Mouse (Mus musculus) cerebellum, postnatal 36 days (tissue): ENCODE data around the gene Olfr47.
"Not testable (repeated sequence)": the region's sequence is repeated elsewhere in the genome, so short reads cannot be mapped to it uniquely, and the experiment has no call there.

Experiments used
- DNase-seq, 2 experiments: peaks; one replicate each; pipeline ENCODE4 v3.0.0; 2021 to 2022; ENCODE audit warnings: mixed read lengths in 2 of 2

Gene Olfr47

DNA sequence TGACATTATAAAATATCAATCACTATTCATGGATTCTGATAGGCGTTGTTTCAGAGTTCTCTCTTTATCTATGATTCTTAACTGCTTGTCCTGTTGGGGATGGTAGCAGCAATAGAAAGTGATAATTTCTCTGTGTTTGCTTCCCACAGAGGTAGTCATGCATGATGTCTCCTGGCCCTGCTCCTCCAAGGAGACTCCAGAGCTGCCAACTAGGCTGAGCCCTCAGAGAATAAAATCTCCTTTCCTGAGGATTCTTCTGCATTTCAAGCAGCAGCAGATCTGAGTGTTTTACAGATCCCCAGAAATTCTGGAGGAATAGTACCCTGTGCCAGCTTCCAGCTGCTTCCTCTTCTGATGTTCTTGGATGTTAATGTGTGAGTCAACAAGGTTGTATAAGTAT, at the start of gene Olfr47:
Olfr47 (plus strand) TSS at position 275 of the 400 bp plus-strand sequence.
- DNase-seq: not testable (repeated sequence)

DNA sequence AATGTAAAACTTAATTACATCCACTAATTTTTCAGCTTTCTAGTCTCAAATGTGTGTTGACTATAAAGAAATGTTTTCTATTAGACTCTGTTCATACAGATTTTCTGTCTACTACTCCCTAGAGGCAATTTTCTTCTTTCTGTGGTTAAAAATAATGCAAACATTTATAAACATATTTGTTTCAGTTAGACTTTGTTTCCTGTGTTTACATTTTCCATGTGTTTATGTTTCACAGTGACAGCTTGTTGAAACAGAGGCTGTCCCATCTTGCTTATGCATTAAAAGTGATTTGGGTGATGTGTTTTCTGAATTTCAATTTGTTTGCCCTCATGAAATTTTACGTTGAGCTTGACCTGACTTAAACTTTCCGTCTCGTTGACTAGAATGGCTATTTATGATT, 40.3 kb upstream of the Olfr47 start:
- DNase-seq: no peak

DNA sequence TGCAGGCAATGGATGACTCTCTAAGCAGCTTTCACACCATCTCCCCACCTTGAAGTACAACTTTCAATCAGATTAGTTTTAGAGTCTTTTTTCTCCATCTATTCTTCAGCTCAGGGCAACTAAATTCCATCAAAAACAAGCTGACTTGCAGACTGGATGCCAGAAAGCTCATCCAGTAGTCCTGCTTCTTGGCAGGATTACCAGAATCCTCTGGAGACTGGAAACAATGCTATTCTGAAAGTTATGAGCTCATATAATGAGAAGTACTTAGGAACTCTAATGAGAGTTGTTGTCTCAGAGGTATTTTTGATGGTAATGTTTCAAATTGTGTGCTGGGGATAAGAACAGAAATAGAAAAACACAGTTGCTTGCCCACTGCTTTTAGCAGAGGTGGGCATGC, 34.5 kb upstream of the Olfr47 start, which contains the start of gene Olfr435:
Olfr435 (plus strand) TSS at position 366 of the 400 bp plus-strand sequence.
- no peak for DNase-seq

DNA sequence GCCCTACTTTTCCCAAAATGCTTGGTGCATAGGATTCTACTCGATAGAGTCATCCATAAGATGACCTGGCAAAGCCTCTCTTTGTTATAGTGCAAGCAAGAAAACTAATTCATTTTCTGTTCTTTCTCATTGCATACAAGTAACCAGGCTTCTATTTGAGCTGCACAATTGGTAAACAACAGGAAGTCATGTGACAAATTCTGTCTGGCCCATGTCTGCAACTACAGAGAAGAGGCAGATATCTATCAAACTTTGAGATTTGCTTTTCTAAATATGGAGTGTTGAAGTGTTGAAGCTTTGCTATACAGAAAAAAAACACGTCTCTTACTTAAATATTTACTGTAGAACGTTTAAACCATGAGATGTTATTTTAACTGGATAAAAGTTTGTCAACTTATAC, 33.2 kb upstream of the Olfr47 start:
- no peak for DNase-seq

DNA sequence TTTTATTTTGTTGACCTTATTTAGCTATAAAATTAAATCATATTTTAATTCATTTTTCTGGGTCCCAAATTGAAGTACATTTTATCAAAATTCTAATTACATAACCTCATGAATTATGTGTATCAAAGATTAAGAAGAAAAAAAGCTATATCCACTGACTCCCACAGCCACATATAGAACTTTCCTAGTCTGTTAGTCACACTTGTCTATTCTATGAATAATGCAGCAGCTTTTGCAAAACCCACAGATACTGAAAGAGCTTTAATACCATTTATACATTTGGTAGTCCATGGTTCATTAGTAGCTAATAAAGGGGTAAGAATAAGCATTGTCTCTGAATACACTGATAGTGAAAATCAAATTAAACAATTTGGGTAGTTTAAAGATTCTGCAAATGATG, 28.5 kb upstream of the Olfr47 start:
- no peak for DNase-seq

DNA sequence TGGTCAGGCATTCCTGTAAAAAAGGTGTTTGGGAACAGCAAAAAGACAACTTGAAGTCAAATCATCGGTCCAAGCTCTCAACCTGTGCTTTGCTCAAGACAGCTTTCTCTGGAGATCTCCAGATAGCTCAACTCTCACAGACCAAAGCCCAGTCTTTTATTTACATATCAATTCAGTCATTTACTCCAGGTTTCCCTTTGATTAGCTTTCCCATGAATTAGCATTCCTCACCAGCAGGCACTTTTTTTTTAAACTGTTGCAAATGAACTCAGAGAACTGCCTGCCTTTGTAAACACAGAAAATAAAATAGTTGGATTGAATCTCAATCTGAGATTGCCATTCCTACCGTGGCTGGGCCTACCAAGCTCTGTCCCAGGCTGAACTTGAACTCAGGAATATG, 26.0 kb upstream of the Olfr47 start:
- DNase-seq: no peak

DNA sequence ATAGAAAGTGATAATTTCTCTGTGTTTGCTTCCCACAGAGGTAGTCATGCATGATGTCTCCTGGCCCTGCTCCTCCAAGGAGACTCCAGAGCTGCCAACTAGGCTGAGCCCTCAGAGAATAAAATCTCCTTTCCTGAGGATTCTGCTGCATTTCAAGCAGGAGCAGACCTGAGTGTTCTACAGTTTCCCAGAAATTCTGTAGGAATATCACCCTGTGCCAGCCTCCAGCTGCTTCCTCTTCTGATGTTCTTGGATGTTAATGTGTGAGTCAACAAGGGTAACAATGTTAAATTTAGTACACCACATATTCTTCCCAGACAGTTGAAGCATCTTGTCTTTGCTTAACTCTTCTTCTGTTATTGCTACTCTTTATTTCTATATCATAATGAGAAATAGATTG, 18.5 kb upstream of the Olfr47 start, which contains the start of gene Olfr434:
Olfr434 (plus strand) TSS at position 149 of the 400 bp plus-strand sequence.
- not testable (repeated sequence) for DNase-seq

DNA sequence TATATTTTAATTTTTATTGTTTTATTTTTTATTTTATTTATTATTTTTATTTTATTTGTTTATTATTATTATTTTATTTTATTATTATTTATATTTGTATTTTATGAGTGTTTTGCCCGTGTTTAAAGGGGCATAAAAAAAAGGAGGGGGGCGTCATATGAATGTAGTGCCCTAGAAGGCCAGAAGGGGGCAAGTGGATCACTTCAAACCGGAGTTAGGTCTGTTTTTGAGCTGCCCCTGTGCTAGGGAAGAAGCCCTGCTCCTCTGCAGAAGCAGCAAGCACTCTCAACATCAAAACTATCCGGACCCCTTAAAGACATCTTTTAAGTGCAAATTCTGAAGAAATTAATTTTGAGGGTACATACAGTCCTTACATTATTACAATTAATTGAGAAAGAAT, 10.7 kb downstream of the Olfr47 start:
- no peak for DNase-seq

DNA sequence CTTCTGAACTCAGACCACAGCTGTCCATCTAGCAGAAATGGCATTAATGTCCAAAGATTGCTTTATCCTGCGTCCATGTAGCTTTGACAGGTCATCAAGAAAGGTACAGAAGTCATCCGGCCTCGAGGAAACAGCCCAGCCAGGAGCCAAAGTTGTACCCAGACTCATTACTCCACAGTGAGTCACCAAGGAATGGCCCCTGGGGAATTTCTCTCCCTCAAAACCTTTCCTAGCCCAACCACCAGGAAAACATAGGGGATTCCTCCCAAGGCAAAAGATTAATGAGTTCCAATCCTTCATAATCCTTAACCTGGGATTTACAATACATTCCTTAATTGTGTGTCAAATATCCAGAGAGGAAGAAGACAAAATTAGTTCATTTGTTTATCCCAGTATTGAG, 16.1 kb downstream of the Olfr47 start:
- DNase-seq: no peak

DNA sequence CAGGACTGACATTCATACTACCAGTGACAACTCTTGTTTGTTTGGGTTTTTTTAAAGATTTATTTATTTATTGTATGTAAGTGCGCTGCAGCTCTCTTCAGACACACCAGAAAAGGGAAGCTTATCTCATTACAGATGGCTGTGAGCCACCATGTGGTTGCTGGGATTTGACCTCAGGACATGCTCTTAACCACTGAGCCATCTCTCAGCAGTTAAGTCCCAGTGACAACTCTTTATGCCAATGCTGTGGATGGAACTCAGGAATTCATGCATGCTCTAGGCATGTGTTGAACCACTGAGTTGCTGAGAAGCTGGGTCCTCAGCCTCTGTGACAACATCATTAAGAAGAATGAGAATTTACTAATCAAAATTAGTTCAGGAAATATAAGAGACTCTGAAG, 21.7 kb downstream of the Olfr47 start:
- DNase-seq: no peak

DNA sequence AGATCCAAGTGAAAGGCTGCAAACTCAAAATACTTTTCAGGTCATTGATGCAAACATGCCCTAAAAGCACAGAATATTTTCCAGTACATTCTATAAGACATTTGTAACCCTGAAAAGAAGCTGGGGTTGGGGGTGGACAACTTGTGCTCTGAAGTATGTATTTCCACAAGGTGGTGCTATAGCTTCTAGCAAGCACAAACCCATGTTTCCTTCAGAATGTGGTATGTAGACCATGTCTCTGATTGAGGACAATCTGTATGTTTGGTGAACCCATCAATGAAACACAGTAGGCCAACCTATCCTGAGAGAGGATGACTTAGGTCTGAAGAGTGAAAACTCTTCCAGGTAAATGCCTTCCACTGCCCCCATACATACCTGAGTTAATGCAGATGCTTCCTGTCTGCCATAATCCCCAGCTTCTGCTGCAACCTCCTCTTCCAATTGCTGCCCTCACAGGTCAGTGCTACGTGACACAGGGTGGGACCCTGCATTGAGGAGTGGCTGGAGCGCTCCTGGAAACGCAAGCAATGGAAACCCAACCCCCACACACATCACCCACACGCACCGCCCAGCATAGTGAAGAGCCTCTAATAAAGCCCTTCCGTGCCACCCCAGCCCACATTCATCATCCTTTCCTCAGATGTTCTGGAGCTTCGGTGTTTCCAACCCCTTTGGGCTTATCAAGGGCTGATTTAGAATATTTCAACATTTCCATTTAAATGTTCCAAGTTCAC, 23.0 kb downstream of the Olfr47 start:
- DNase-seq: no peak

DNA sequence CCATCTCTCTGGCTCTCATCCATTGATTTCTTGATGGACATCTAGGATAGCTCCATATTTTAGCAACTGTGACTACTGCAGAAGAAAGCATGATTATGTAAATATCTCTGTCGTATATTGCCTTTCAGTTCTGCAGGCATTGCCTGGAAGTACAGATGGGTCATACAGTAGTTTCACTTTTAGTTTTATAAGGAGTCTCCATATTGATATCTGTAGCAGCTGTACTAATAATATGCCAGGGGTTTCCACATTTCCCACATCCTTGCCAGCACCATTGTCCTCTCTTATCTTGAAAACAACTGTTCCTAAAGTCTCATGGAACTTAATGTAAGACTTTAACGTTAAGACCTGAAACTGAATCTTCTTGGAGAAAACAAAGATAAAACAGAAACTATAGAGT, 29.4 kb downstream of the Olfr47 start:
- no peak for DNase-seq

DNA sequence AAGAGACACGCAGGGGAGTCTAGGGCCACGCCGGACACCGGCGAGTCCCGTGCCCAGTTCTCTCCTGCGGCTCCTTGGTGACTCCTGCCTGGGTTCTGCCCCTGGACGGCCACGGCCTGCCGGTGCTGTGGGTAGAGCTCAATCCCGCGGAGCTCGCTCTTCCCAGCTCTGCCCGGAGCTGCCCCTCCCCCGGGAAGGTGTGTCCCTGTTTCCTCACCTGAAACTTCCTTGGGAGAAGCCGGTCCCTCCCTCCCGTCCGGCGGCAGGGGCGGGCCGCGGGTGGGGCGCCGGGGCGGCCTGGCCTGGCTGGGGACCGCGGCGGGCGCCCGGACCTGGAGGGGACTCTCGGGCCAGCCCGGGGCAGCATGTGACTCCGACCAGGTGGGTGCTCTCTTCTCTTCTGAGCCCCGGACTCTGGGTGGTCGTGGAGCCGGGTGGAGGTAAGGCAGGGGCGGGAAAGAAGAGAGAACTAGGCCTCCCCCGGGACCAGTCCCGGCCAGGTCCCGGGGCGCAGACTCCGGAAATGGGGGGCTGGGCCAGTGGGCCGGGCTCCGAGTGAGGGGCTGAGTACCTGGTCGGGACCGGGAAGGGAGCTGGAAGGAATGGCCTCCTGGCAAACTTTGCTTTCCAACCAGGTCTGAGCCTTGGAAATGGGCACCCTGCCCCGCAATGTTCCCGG, 34.2 kb downstream of the Olfr47 start, which contains the start of gene Arhgef5:
Arhgef5 (plus strand) TSS at position 220 of the 679 bp plus-strand sequence.
- peak; percentile 6 to 7 for DNase-seq

DNA sequence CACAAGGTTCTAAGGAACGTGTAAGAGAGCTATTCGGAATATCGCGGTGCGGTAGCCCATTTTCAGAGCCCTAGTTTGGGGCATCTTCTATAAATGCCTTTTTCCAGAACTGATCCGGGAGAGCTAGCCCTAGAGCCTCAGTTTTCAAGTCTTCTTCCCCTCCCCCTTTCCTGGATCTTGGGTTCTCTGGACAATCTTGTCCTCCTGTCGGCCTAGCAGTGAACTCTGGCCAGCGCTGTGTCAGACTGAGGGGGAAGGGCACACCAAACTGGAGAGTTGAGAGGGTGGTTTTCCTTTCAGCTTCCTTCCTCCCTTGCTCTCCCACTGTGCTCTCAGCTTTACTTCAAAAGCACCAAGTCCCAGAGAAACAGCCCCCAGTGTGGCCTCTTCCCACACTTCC, 35.0 kb downstream of the Olfr47 start:
- no peak for DNase-seq

DNA sequence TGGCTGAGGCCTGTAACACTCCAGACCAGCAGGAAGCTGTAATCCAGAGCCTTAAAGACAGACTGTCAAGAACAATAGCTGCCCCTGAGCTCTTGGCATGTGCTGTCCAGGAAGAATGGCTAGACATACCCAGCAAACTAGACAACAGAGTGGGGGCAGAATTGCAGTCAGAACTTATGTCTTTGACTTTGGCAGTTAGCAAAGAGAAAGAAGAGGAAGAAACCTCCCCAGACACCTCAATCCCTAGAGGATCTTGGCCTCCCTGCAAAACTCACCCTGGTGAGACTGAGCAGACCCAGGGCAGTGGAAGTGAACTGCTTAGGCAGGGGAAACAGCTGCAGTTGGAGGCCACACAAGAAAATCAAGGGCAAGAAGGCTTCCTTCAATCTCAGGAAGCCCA, 41.3 kb downstream of the Olfr47 start:
- no peak for DNase-seq

DNA sequence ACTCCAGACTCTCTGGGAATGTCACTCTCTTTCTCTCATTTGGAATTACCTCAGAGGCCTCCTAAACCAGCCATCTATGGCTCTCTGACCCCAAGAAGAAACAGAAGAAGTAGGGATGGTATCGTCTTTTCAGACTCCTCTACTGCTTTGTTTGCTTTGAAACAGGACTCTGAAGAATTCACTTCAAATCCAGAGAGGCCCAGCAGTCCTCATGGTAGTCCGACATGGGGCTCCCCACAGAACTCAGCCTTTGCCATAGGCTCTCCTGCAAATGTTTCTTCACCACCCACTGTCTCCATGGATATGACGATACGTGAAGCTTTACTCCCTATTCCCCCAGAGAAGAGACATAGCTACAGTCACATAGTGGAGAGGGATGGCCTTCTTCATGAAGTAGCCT, 42.8 kb downstream of the Olfr47 start:
- DNase-seq: no peak

DNA sequence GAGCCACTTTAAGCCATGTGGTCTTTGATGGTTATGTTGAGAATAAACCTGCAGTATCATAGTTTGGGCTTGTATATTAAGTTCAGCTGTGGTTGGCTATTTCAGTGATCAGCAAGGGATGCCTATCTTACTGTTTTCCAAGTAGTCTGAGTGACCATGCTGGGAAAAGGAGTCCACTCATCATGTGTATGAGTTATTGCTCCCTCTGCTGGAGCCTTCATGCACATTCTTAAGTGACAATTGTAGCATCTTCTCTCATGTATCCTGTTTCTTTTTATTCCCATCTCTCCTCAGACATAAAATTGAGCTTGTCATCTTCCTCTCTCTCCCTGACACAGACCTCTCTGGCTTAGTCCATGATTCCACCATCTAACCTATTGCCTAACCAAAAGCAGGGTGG, 46.9 kb downstream of the Olfr47 start:
- no peak for DNase-seq

DNA sequence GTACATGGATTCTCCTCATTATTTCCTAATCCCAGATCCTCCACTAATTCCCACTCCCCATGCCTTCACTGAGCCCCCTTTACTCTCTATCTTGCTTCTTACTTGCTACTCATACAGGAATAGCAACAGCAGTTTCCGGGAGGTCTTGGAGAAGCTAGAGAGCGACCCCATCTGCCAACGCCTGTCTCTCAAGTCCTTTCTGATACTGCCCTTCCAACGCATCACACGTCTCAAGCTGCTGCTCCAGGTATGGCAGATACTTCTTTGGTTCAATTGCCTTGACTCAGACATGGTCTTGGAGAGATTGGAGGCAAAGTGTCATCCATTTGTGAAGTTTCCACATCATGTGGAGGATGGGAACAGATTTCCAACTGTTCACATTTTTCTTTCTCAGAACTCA, 49.2 kb downstream of the Olfr47 start:
- DNase-seq: no peak
